In genomic region chr16:38399531-38400231, GRCm38 (mm10) we compare ENCODE assay signal across 8 mouse cellular contexts. TPM values are rescaled to one million over a fixed set of nuclear protein-coding genes. Genes with fewer than 3 reads are reported as not detected.
A peak's percentile ranks its signal among the peaks of the same experiment; 100 is the strongest.
DNase-seq lines count a peak whose midpoint lies in the region; TF ChIP-seq lines count a peak whose summit lies in the region.

No protein-coding gene starts in this region.

- no peaks in the 10 kb centered on the region for H3K9me3 ChIP-seq in CH12.LX (replicated peaks; ENCODE audit: low read length)

- H3K79me2 ChIP-seq in CH12.LX (replicated peaks; ENCODE audit: control insufficient read depth, extremely low read depth, insufficient read depth, poor library complexity, severe bottlenecking): peaks cover 4% of the 10 kb centered on the region; the same call in 1 of the 2 replicates

- dilution Hi-C loops in CH12.LX (cut with MboI; ENCODE audit: extremely low pct_ligation_motif_present, extremely low pct_unique_long_range_greater_than_20kb, low sequenced_read_pairs): no loop called here

- H3K4me3 ChIP-seq in CH12.LX (replicated peaks in 1 of 3; ENCODE audit: low read depth in 2 of 3, low read length in 2 of 3, poor library complexity in 1 of 3): peak overlapping the region in 1 of 3 experiments; percentile 22

- peaks cover 41 to 92% of the 10 kb centered on the region in 2 experiments for H3K4me1 ChIP-seq in CH12.LX (ENCODE audit: control insufficient read depth in 1 of 2, insufficient read depth in 2 of 2)

- no peak for DNase-seq in CH12.LX (ENCODE audit: extremely low read depth)
- peak; percentile 73 to 78 for DNase-seq in adrenal gland, postnatal 36 days
- DNase-seq in forelimb bud, embryonic 11.5 days (ENCODE audit: low read depth, low spot score): peak; percentile 32
- peak; percentile 56 for DNase-seq in heart, postnatal 4 days
- peak; percentile 52 for DNase-seq in layer of hippocampus, adult 9-11 months
- DNase-seq in lung, postnatal 10 days: peak; percentile 81
- DNase-seq in ovary, postnatal 10 days (ENCODE audit: low spot score): peak; percentile 19
- peak; percentile 70 for DNase-seq in thymus, postnatal 14 days

- peaks cover 0 to 6% of the 10 kb centered on the region in 2 experiments for H3K36me3 ChIP-seq in CH12.LX (replicated peaks in 1 of 2; ENCODE audit: control insufficient read depth in 1 of 2, insufficient read depth in 1 of 2, low read length in 1 of 2)

- H3K4me2 ChIP-seq in CH12.LX (ENCODE audit: insufficient read depth, low read depth, poor library complexity, severe bottlenecking): peak overlapping the region; percentile 75

- no peaks in the 10 kb centered on the region for H3K27me3 ChIP-seq in CH12.LX (replicated peaks)

- peak; percentile 7; the same call in 1 of the 2 replicates for TF ChIP-seq EP300 in CH12.LX (IDR thresholded peaks at IDR 0.05; ENCODE audit: low read length)

- no peak for TF ChIP-seq CTCF in CH12.LX (conservative IDR thresholded peaks at IDR 0.05 in 1 of 2, IDR thresholded peaks at IDR 0.05 in 1 of 2; ENCODE audit: low read depth in 2 of 2, low read length in 2 of 2)

- in situ Hi-C loops in CH12.LX (cut with MboI; ENCODE audit: low pct_ligation_motif_present, low pct_unique_long_range_greater_than_20kb, low sequenced_read_pairs): loop anchor here (5.0 kb wide), 1 partner anchor 52 kb away; the partner anchor contains the start of genes Cox17 and Gm21987

- 0 out of 2 replicates have a peak, but pooled peaks have one; percentile 53 for TF ChIP-seq POLR2A in CH12.LX (IDR thresholded peaks at IDR 0.05; ENCODE audit: low read depth, low read length)

- no peak for TF ChIP-seq RAD21 in CH12.LX (IDR thresholded peaks at IDR 0.05; ENCODE audit: low read depth, low read length)

- peak overlapping the region; percentile 75 for H3K9ac ChIP-seq in CH12.LX (ENCODE audit: insufficient read depth, low read depth)

- peak overlapping the region; percentile 97 for H3K27ac ChIP-seq in CH12.LX (ENCODE audit: insufficient read depth, low read depth)

TF ChIP-seq in CH12.LX, 34 proteins besides CTCF, POLR2A, EP300 and RAD21:
- TF ChIP-seq NELFE (IDR thresholded peaks at IDR 0.05; ENCODE audit: low read depth, low read length) (peak; percentile 48; the same call in 1 of the 2 replicates), CHD1 (IDR thresholded peaks at IDR 0.05; ENCODE audit: low read depth, low read length) (no peak), MAZ (IDR thresholded peaks at IDR 0.05; ENCODE audit: low read depth, low read length) (no peak), GABPA (IDR thresholded peaks at IDR 0.05; ENCODE audit: insufficient replicate concordance, low read depth, low read length) (no peak), IRF4 (IDR thresholded peaks at IDR 0.05; ENCODE audit: low read depth, low read length) (peak; percentile 38; the same call in 1 of the 2 replicates), ZNF384 (IDR thresholded peaks at IDR 0.05; ENCODE audit: low read depth, low read length) (peak; percentile 39; the same call in 1 of the 2 replicates), BHLHE40 (IDR thresholded peaks at IDR 0.05; ENCODE audit: low read depth, low read length) (peak; percentile 57), USF2 (conservative IDR thresholded peaks at IDR 0.05; ENCODE audit: low read depth, low read length) (no peak), MAX (IDR thresholded peaks at IDR 0.05; ENCODE audit: low read length) (no peak), MAFK (IDR thresholded peaks at IDR 0.05; ENCODE audit: insufficient replicate concordance, low read length) (0 out of 2 replicates have a peak, but pooled peaks have one; percentile 11), ELF1 (IDR thresholded peaks at IDR 0.05; ENCODE audit: low read depth, low read length) (peak; percentile 64), MXI1 (IDR thresholded peaks at IDR 0.05; ENCODE audit: low read depth, low read length) (peak; percentile 32), PAX5 (IDR thresholded peaks at IDR 0.05; ENCODE audit: low read length) (no peak), TBP (conservative IDR thresholded peaks at IDR 0.05; ENCODE audit: low read depth, low read length) (no peak), NRF1 (IDR thresholded peaks at IDR 0.05; ENCODE audit: low read depth, low read length) (0 out of 2 replicates have a peak, but pooled peaks have one; percentile 22), KAT2A (IDR thresholded peaks at IDR 0.05; ENCODE audit: insufficient replicate concordance, low read length) (no peak), TCF12 (IDR thresholded peaks at IDR 0.05; ENCODE audit: low read depth, low read length) (peak; percentile 66; the same call in 1 of the 2 replicates), MYC (IDR thresholded peaks at IDR 0.05; ENCODE audit: low read depth, low read length) (0 out of 2 replicates have a peak, but pooled peaks have one; percentile 15), ZKSCAN1 (IDR thresholded peaks at IDR 0.05; ENCODE audit: borderline replicate concordance, low read depth, low read length) (no peak), RCOR1 (conservative IDR thresholded peaks at IDR 0.05; ENCODE audit: low read depth, low read length) (0 out of 2 replicates have a peak, but pooled peaks have one; percentile 25), CHD2 (IDR thresholded peaks at IDR 0.05; ENCODE audit: low read length) (0 out of 2 replicates have a peak, but pooled peaks have one; percentile 50), ETS1 (conservative IDR thresholded peaks at IDR 0.05; ENCODE audit: low read depth, low read length) (no peak; the same call in 1 of the 2 replicates), USF1 (IDR thresholded peaks at IDR 0.05; ENCODE audit: low read depth, low read length) (no peak)

RNA-seq across cellular contexts. Expression of gene Pla1a, which starts 33.3 kb away (rescaled TPM):
- total RNA-seq in CH12.LX (2012; rRNA removed) (20.6 and 27.9 TPM in 2 replicates), CH12.LX (2014; rRNA removed) (12.3 and 14.3 TPM in 2 replicates)
- polyA plus RNA-seq in CH12.LX (2012; ENCODE audit: insufficient read length, low read depth): 9.3 and 11.0 TPM in 2 replicates
- 10 to 100 TPM; 16.4 to 45.3 TPM for total RNA-seq in adrenal gland, postnatal 36 days (2021)
- 1 to 10 TPM; 5.8 to 5.9 TPM for total RNA-seq in heart, postnatal 4 days (2021)

RNA-seq across cellular contexts. Expression of gene Popdc2, which starts 37.7 kb away (rescaled TPM):
- total RNA-seq in CH12.LX (2012; rRNA removed): 1.0 and 3.6 TPM in 2 replicates
- 0.17 and 0.30 TPM in 2 replicates for total RNA-seq in CH12.LX (2014; rRNA removed)
- 0.35 and 1.1 TPM in 2 replicates for polyA plus RNA-seq in CH12.LX (2012; ENCODE audit: insufficient read length, low read depth)
- total RNA-seq in adrenal gland, postnatal 36 days (2021): 1 to 10 TPM; 1.3 to 1.8 TPM
- total RNA-seq in heart, postnatal 4 days (2021): 100 to 1,000 TPM; 764 to 831 TPM

RNA-seq across cellular contexts. Expression of gene Adprh, which starts 52.8 kb away (rescaled TPM):
- total RNA-seq in CH12.LX (2012; rRNA removed): 47.3 and 67.7 TPM in 2 replicates
- total RNA-seq in CH12.LX (2014; rRNA removed): 44.9 and 45.3 TPM in 2 replicates
- 82.9 and 93.2 TPM in 2 replicates for polyA plus RNA-seq in CH12.LX (2012; ENCODE audit: insufficient read length, low read depth)
- 10 to 100 TPM; 47.3 to 54.0 TPM for total RNA-seq in adrenal gland, postnatal 36 days (2021)
- 10 to 100 TPM; 34.1 to 35.3 TPM for total RNA-seq in heart, postnatal 4 days (2021)

RNA-seq across cellular contexts. Expression of gene Gm21987, which starts 52.8 kb away (rescaled TPM):
- 0.42 TPM in 1 of 2 replicates, not detected in the other for total RNA-seq in CH12.LX (2012; rRNA removed)
- total RNA-seq in CH12.LX (2014; rRNA removed): not detected in 2 replicates
- polyA plus RNA-seq in CH12.LX (2012; ENCODE audit: insufficient read length, low read depth): 0.87 TPM in 1 of 2 replicates, not detected in the other
- total RNA-seq in adrenal gland, postnatal 36 days (2021): under 1 TPM in 1 of 2 experiments, not detected in 1; 0.95 TPM
- total RNA-seq in heart, postnatal 4 days (2021): 1 to 10 TPM; 1.1 to 1.6 TPM

RNA-seq across cellular contexts. Expression of gene Cox17, which starts 52.9 kb away (rescaled TPM):
- 643 and 706 TPM in 2 replicates for total RNA-seq in CH12.LX (2012; rRNA removed)
- total RNA-seq in CH12.LX (2014; rRNA removed): 410 and 438 TPM in 2 replicates
- 533 and 622 TPM in 2 replicates for polyA plus RNA-seq in CH12.LX (2012; ENCODE audit: insufficient read length, low read depth)
- 100 to 1,000 TPM; 288 to 296 TPM for total RNA-seq in adrenal gland, postnatal 36 days (2021)
- 100 to 1,000 TPM; 203 to 222 TPM for total RNA-seq in heart, postnatal 4 days (2021)

Comparison
In these comparisons a context has a peak if more than half of its experiments do, and no peak if none do; other contexts are left out.
1. RNA of gene Popdc2, which starts 37.7 kb away (total RNA-seq): 764 to 831 TPM in heart, postnatal 4 days; 0.17 to 3.6 TPM in CH12.LX and 1.3 to 1.8 TPM in adrenal gland, postnatal 36 days; every median in the first group is over 100 times any median in the second.